Mouse (Mus musculus): ENCODE measurements around the gene Psme1. TPM values are rescaled to one million over a fixed set of nuclear protein-coding genes. Genes with fewer than 3 reads are reported as not detected.

The Psme1 gene
- total RNA-seq, 2 experiments from 2014 or later = 111 to 112 TPM

Other genes starting within 250 kb of the Psme1 start
- gene Dhrs4, start 99.4 kb upstream of the Psme1 start, total RNA-seq (2021) = 10 to 100 TPM; 13.6 to 14.9 TPM
- gene Carmil3, start 87.5 kb upstream of the Psme1 start, total RNA-seq (2021) = 100 to 1,000 TPM; 151 to 183 TPM
- gene Cpne6, start 67.7 kb upstream of the Psme1 start, total RNA-seq (2021) = 10 to 100 TPM; 53.1 to 61.7 TPM
- gene Nrl, start 53.1 kb upstream of the Psme1 start, total RNA-seq (2021) = under 1 TPM; 0.20 to 0.42 TPM
- 10 to 100 TPM; 13.6 to 14.3 TPM for gene Pck2, start 37.9 kb upstream of the Psme1 start, total RNA-seq (2021)
- 10 to 100 TPM; 61.2 to 66.4 TPM for gene Dcaf11, start 18.1 kb upstream of the Psme1 start, total RNA-seq (2021)
- not detected for gene A730061H03Rik, start 17.7 kb upstream of the Psme1 start, total RNA-seq (2021)
- gene Fitm1, start 2.5 kb upstream of the Psme1 start, total RNA-seq (2021) = not detected
- 10 to 100 TPM; 27.8 to 36.4 TPM for gene Emc9, start 7.2 kb downstream of the Psme1 start, total RNA-seq (2021)
- gene Psme2, start 13.0 kb downstream of the Psme1 start, total RNA-seq (2021) = 100 to 1,000 TPM in 1 of 2 experiments, 10 to 100 TPM in 1; 98.8 to 106 TPM
- gene Rnf31, start 13.6 kb downstream of the Psme1 start, total RNA-seq (2021) = 10 to 100 TPM; 33.3 to 47.7 TPM
- gene Irf9, start 25.4 kb downstream of the Psme1 start, total RNA-seq (2021) = 10 to 100 TPM; 11.5 to 15.7 TPM
- 1 to 10 TPM; 2.6 to 3.8 TPM for gene Rec8, start 39.9 kb downstream of the Psme1 start, total RNA-seq (2021)
- 100 to 1,000 TPM; 161 to 176 TPM for gene Ipo4, start 57.8 kb downstream of the Psme1 start, total RNA-seq (2021)
- gene Gm49378, start 59.8 kb downstream of the Psme1 start, total RNA-seq (2021) = 1 to 10 TPM; 4.0 to 4.1 TPM
- 10 to 100 TPM; 35.3 to 41.1 TPM for gene Tm9sf1, start 65.7 kb downstream of the Psme1 start, total RNA-seq (2021)
- 1 to 10 TPM; 1.2 to 2.4 TPM for gene Tssk4, start 72.1 kb downstream of the Psme1 start, total RNA-seq (2021)
- 10 to 100 TPM; 44.6 to 44.7 TPM for gene Mdp1, start 82.4 kb downstream of the Psme1 start, total RNA-seq (2021)
- 10 to 100 TPM; 33.8 to 35.4 TPM for gene Gmpr2, start 93.8 kb downstream of the Psme1 start, total RNA-seq (2021)
- 100 to 1,000 TPM; 347 to 384 TPM for gene Nedd8, start 94.0 kb downstream of the Psme1 start, total RNA-seq (2021)
- gene Tinf2, start 103.7 kb downstream of the Psme1 start, total RNA-seq (2021) = 10 to 100 TPM; 11.8 to 15.6 TPM
- gene Tgm1, start 135.8 kb downstream of the Psme1 start, total RNA-seq (2021) = under 1 TPM in 1 of 2 experiments, not detected in 1; 0.32 TPM
- 10 to 100 TPM; 55.2 to 55.8 TPM for gene Rabggta, start 144.1 kb downstream of the Psme1 start, total RNA-seq (2021)
- gene Dhrs1, start 167.6 kb downstream of the Psme1 start, total RNA-seq (2021) = 10 to 100 TPM; 63.2 to 75.1 TPM
- 10 to 100 TPM; 19.5 to 20.1 TPM for gene Nop9, start 167.6 kb downstream of the Psme1 start, total RNA-seq (2021)
- gene Cideb, start 180.3 kb downstream of the Psme1 start, total RNA-seq (2021) = under 1 TPM in 1 of 2 experiments, not detected in 1; 0.90 TPM
- 1 to 10 TPM in 1 of 2 experiments, under 1 TPM in 1; 0.79 to 1.0 TPM for gene Ltb4r2, start 183.3 kb downstream of the Psme1 start, total RNA-seq (2021)
- gene Ltb4r1, start 187.8 kb downstream of the Psme1 start, total RNA-seq (2021) = 1 to 10 TPM; 1.0 to 1.4 TPM
- gene Adcy4, start 206.0 kb downstream of the Psme1 start, total RNA-seq (2021) = 1 to 10 TPM; 4.6 to 5.2 TPM
- gene Ripk3, start 210.7 kb downstream of the Psme1 start, total RNA-seq (2021) = 1 to 10 TPM; 1.4 to 1.8 TPM
- gene Nfatc4, start 245.0 kb downstream of the Psme1 start, total RNA-seq (2021) = 1 to 10 TPM; 8.2 TPM